Mouse (Mus musculus) embryonic fibroblast, embryonic 13.5 days (primary cell): ENCODE measurements around the gene Fam71f2.

Experiments used
- CTCF ChIP-seq: IDR thresholded peaks from 2 replicates; pipeline ENCODE4 v1.5.1; 2011; ENCODE audit warnings: mild to moderate bottlenecking, control low read depth, low read length, moderate library complexity, borderline replicate concordance; ENCODE audit not compliant: insufficient read depth
- POLR2A ChIP-seq: IDR thresholded peaks from 2 replicates; pipeline ENCODE4 v1.6.1; 2011; ENCODE audit warnings: low read depth, mild to moderate bottlenecking, control low read depth, low read length, moderate library complexity

DNA sequence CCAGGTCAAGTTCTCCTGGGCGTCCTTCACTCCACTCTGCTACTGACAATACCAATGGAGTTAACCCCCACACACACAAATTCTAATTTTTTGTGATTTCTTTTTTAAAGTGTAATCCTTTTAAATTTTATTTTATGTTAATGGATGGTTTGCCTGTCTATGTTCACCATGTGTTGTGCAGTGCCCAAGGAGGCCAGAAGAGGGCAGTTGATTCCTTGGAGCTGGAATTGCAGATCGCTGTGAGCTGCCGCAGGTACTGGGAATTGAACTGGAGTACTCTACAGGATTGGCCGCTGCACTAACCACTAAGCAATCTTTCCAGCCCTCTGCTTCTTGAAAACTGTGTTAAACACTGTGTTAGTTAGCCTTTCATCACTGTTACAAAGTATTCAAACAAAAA lies 26.1 kb downstream of the Fam71f2 start:
- TF ChIP-seq POLR2A: no peak
- TF ChIP-seq CTCF: no peak
